ENCODE assay signal across 30 mouse cellular contexts in genomic region chr5:114865279-114865678, GRCm38 (mm10). TPM values are rescaled to one million over a fixed set of nuclear protein-coding genes. Genes with fewer than 3 reads are reported as not detected.
DNase-seq lines count a peak whose midpoint lies in the region; TF ChIP-seq lines count a peak whose summit lies in the region.
"Had no signal": no experiment of that assay in that cellular context is flagged by ENCODE, and none has a peak within 500 bp of the region (broad histone marks: within the 10 kb centered on the region; RNA-seq: fewer than 3 reads in every experiment).

No protein-coding gene starts in this region.

- TF ChIP-seq RAD21 in CH12.LX (IDR thresholded peaks at IDR 0.05; ENCODE audit: low read depth, low read length) = no peak

- H3K4me2 ChIP-seq in CH12.LX (ENCODE audit: insufficient read depth, low read depth, poor library complexity, severe bottlenecking) = no peak overlapping the region
- H3K4me2 ChIP-seq: embryonic facial prominence, embryonic 13.5 days; embryonic facial prominence, embryonic 15.5 days; forebrain, embryonic 13.5 days; forebrain, embryonic 15.5 days had no signal

- WGBS in spleen, adult 2 months = 89% methylated on average over 12 of the region's 12 CpGs
- 85% methylated on average over 12 of the region's 12 CpGs for WGBS in bone marrow, adult 2 months

- no peak overlapping the region for H3K4me3 ChIP-seq in spleen, adult 2 months (ENCODE audit: extremely low read depth, insufficient read depth, insufficient read length)
- peak overlapping the region in 1 of 3 experiments; percentile 2 for H3K4me3 ChIP-seq in CH12.LX (replicated peaks in 1 of 3; ENCODE audit: low read depth in 2 of 3, low read length in 2 of 3, poor library complexity in 1 of 3)
- no peak overlapping the region for H3K4me3 ChIP-seq in bone marrow, adult 2 months (replicated peaks; ENCODE audit: control insufficient read depth, low read depth, low read length)
- H3K4me3 ChIP-seq: embryonic facial prominence, embryonic 13.5 days; embryonic facial prominence, embryonic 15.5 days; erythroblast, embryonic 14.5 days; forebrain, embryonic 13.5 days; forebrain, embryonic 15.5 days had no signal

- dilution Hi-C loops in CH12.LX (cut with MboI; ENCODE audit: extremely low pct_ligation_motif_present, extremely low pct_unique_long_range_greater_than_20kb, low sequenced_read_pairs) = no loop called here

- H3K9ac ChIP-seq in CH12.LX (ENCODE audit: insufficient read depth, low read depth) = no peak overlapping the region
- H3K9ac ChIP-seq: embryonic facial prominence, embryonic 13.5 days; embryonic facial prominence, embryonic 15.5 days; forebrain, embryonic 13.5 days; forebrain, embryonic 15.5 days; forebrain, postnatal 0 days had no signal

- TF ChIP-seq CTCF in spleen, adult 2 months (IDR thresholded peaks at IDR 0.05; ENCODE audit: extremely low read depth, insufficient read depth, insufficient read length, insufficient replicate concordance) = no peak
- TF ChIP-seq CTCF in CH12.LX (conservative IDR thresholded peaks at IDR 0.05 in 1 of 2, IDR thresholded peaks at IDR 0.05 in 1 of 2; ENCODE audit: low read depth in 2 of 2, low read length in 2 of 2) = no peak
- TF ChIP-seq CTCF in bone marrow, adult 2 months (IDR thresholded peaks at IDR 0.05; ENCODE audit: control insufficient read depth, insufficient read depth, low read length) = no peak

- in situ Hi-C loops in CH12.LX (cut with MboI; ENCODE audit: low pct_ligation_motif_present, low pct_unique_long_range_greater_than_20kb, low sequenced_read_pairs) = no loop called here

- TF ChIP-seq POLR2A in spleen, adult 2 months (IDR thresholded peaks at IDR 0.05; ENCODE audit: low read depth, low read length) = no peak
- no peak for TF ChIP-seq POLR2A in CH12.LX (IDR thresholded peaks at IDR 0.05; ENCODE audit: low read depth, low read length)
- TF ChIP-seq POLR2A in bone marrow, adult 2 months (IDR thresholded peaks at IDR 0.05; ENCODE audit: borderline replicate concordance, control insufficient read depth, low read depth, low read length) = no peak

- H3K27me3 ChIP-seq in spleen, adult 2 months (ENCODE audit: control insufficient read depth, insufficient read depth, low read length) = no peaks in the 10 kb centered on the region
- peaks cover under 1% of the 10 kb centered on the region for H3K27me3 ChIP-seq in CH12.LX (replicated peaks)
- H3K27me3 ChIP-seq: embryonic facial prominence, embryonic 13.5 days; embryonic facial prominence, embryonic 15.5 days; forebrain, embryonic 13.5 days; forebrain, embryonic 15.5 days had no signal

- no peak for TF ChIP-seq EP300 in CH12.LX (IDR thresholded peaks at IDR 0.05; ENCODE audit: low read length)

- H3K36me3 ChIP-seq in spleen, adult 2 months (ENCODE audit: control insufficient read depth, insufficient read depth, low read length) = no peaks in the 10 kb centered on the region
- no peaks in the 10 kb centered on the region for H3K36me3 ChIP-seq in CH12.LX (replicated peaks in 1 of 2; ENCODE audit: control insufficient read depth in 1 of 2, insufficient read depth in 1 of 2, low read length in 1 of 2)
- H3K36me3 ChIP-seq: embryonic facial prominence, embryonic 13.5 days; embryonic facial prominence, embryonic 15.5 days; forebrain, embryonic 15.5 days had no signal

- peak overlapping the region; percentile 58 for H3K27ac ChIP-seq in spleen, adult 2 months (ENCODE audit: insufficient read depth, low read length)
- 0 out of 2 replicates have a peak overlapping the region, but pooled peaks have one; percentile 8 for H3K27ac ChIP-seq in CH12.LX (ENCODE audit: insufficient read depth, low read depth)
- H3K27ac ChIP-seq in bone marrow, adult 2 months (ENCODE audit: control insufficient read depth, insufficient read depth, low read depth, low read length, poor library complexity) = peak overlapping the region; percentile 12; the same call in 1 of the 2 replicates
- H3K27ac ChIP-seq: embryonic facial prominence, embryonic 13.5 days; embryonic facial prominence, embryonic 15.5 days; forebrain, embryonic 13.5 days; forebrain, embryonic 15.5 days had no signal

- H3K4me1 ChIP-seq in spleen, adult 2 months (ENCODE audit: control insufficient read depth, insufficient read depth, insufficient read length) = peaks cover 5% of the 10 kb centered on the region; the same call in 1 of the 2 replicates
- peaks cover 9 to 35% of the 10 kb centered on the region in 2 experiments for H3K4me1 ChIP-seq in CH12.LX (ENCODE audit: control insufficient read depth in 1 of 2, insufficient read depth in 2 of 2)
- H3K4me1 ChIP-seq in bone marrow, adult 2 months (ENCODE audit: control insufficient read depth, insufficient read depth, low read length) = no peaks in the 10 kb centered on the region; the same call in 1 of the 2 replicates
- H3K4me1 ChIP-seq: embryonic facial prominence, embryonic 13.5 days; embryonic facial prominence, embryonic 15.5 days; forebrain, embryonic 13.5 days; forebrain, embryonic 15.5 days had no signal

- no peaks in the 10 kb centered on the region for H3K79me2 ChIP-seq in CH12.LX (replicated peaks; ENCODE audit: control insufficient read depth, extremely low read depth, insufficient read depth, poor library complexity, severe bottlenecking)

- H3K9me3 ChIP-seq in CH12.LX (replicated peaks; ENCODE audit: low read length) = peaks cover 31% of the 10 kb centered on the region

- no peak for DNase-seq in spleen, adult 2 months (ENCODE audit: low read depth in 1 of 2, low spot score in 2 of 2)
- no peak for DNase-seq in spleen, postnatal 36 days (ENCODE audit: low spot score in 2 of 2)
- DNase-seq in CH12.LX (ENCODE audit: extremely low read depth) = peak; percentile 17
- no peak for DNase-seq in right cerebral cortex, postnatal 4 days
- DNase-seq: adrenal gland, adult 8-10 months; adrenal gland, postnatal 14 days; adrenal gland, postnatal 36 days; cerebellum, adult 11 months; cerebellum, adult 18-20 months; cerebellum, adult 8-10 months; cerebellum, adult 9-11 months; cerebellum, postnatal 14 days; cerebellum, postnatal 36 days; embryo, embryonic 11 days; forebrain, postnatal 0 days had no signal

TF ChIP-seq in CH12.LX, 34 proteins besides CTCF, POLR2A, EP300 and RAD21:
- TF ChIP-seq JUN (IDR thresholded peaks at IDR 0.05; ENCODE audit: insufficient read depth, low read depth, low read length) (no peak), SMC3 (IDR thresholded peaks at IDR 0.05; ENCODE audit: low read depth, low read length) (no peak), ZKSCAN1 (IDR thresholded peaks at IDR 0.05; ENCODE audit: borderline replicate concordance, low read depth, low read length) (no peak), TCF12 (IDR thresholded peaks at IDR 0.05; ENCODE audit: low read depth, low read length) (no peak), ZNF384 (IDR thresholded peaks at IDR 0.05; ENCODE audit: low read depth, low read length) (no peak)

RNA-seq across cellular contexts. Expression of gene Gm9936, which starts 6.8 kb away (rescaled TPM):
- not detected in 2 replicates for polyA plus RNA-seq in spleen, adult 2 months (2012; rRNA removed)
- 0.04 TPM in 1 of 2 replicates, not detected in the other for total RNA-seq in CH12.LX (2012; rRNA removed)
- total RNA-seq in CH12.LX (2014; rRNA removed) = 0.15 and 0.26 TPM in 2 replicates
- 0.11 TPM in 1 of 2 replicates, not detected in the other for polyA plus RNA-seq in CH12.LX (2012; ENCODE audit: insufficient read length, low read depth)
- polyA plus RNA-seq in bone marrow, adult 2 months (2011; ENCODE audit: insufficient read depth, insufficient read length, low replicate concordance, missing spikeins) = not detected in 2 replicates
- total RNA-seq: adrenal gland, adult 18-20 months; adrenal gland, adult 8-10 months; adrenal gland, postnatal 14 days; adrenal gland, postnatal 36 days; common myeloid progenitor, adult 5-6 weeks; ES-E14; MEL had no signal
- polyA plus RNA-seq: activated CD4-positive, CD25-positive, alpha-beta regulatory T cell, adult 4 months; CD4-positive, CD25-positive, alpha-beta regulatory T cell, adult 4 months; erythroblast, embryonic 14.5 days had no signal

RNA-seq across cellular contexts. Expression of gene 4930519G04Rik, which starts 11.8 kb away (rescaled TPM):
- polyA plus RNA-seq in spleen, adult 2 months (2012; rRNA removed) = 0.05 TPM in 1 of 2 replicates, not detected in the other
- total RNA-seq in CH12.LX (2012; rRNA removed) (not detected in 2 replicates), CH12.LX (2014; rRNA removed) (not detected in 2 replicates)
- polyA plus RNA-seq in CH12.LX (2012; ENCODE audit: insufficient read length, low read depth) = not detected in 2 replicates
- not detected in 2 replicates for polyA plus RNA-seq in bone marrow, adult 2 months (2011; ENCODE audit: insufficient read depth, insufficient read length, low replicate concordance, missing spikeins)
- total RNA-seq: adrenal gland, adult 18-20 months; adrenal gland, adult 8-10 months; adrenal gland, postnatal 14 days; adrenal gland, postnatal 36 days; common myeloid progenitor, adult 5-6 weeks; ES-E14; forebrain, postnatal 0 days; MEL had no signal
- polyA plus RNA-seq: activated CD4-positive, CD25-positive, alpha-beta regulatory T cell, adult 4 months; brain, embryonic 14.5 days; CD4-positive, CD25-positive, alpha-beta regulatory T cell, adult 4 months; embryonic facial prominence, embryonic 11.5 days; embryonic facial prominence, embryonic 15.5 days; forebrain, embryonic 11.5 days; forebrain, embryonic 13.5 days; forebrain, embryonic 15.5 days; forebrain, postnatal 0 days had no signal

RNA-seq across cellular contexts. Expression of gene Oasl2, which starts 31.5 kb away (rescaled TPM):
- 5.6 and 5.8 TPM in 2 replicates for polyA plus RNA-seq in spleen, adult 2 months (2012; rRNA removed)
- total RNA-seq in CH12.LX (2012; rRNA removed) (not detected in 2 replicates), CH12.LX (2014; rRNA removed) (not detected in 2 replicates)
- 0.31 and 0.38 TPM in 2 replicates for polyA plus RNA-seq in CH12.LX (2012; ENCODE audit: insufficient read length, low read depth)
- polyA plus RNA-seq in bone marrow, adult 2 months (2011; ENCODE audit: insufficient read depth, insufficient read length, low replicate concordance, missing spikeins) = 37.0 and 44.3 TPM in 2 replicates

RNA-seq across cellular contexts. Expression of gene 1500011B03Rik, which starts 42.0 kb away (rescaled TPM):
- polyA plus RNA-seq in spleen, adult 2 months (2012; rRNA removed) = 24.1 and 38.5 TPM in 2 replicates
- 15.5 and 17.5 TPM in 2 replicates for total RNA-seq in CH12.LX (2012; rRNA removed)
- total RNA-seq in CH12.LX (2014; rRNA removed) = 39.1 and 39.7 TPM in 2 replicates
- 31.4 and 35.5 TPM in 2 replicates for polyA plus RNA-seq in CH12.LX (2012; ENCODE audit: insufficient read length, low read depth)
- polyA plus RNA-seq in bone marrow, adult 2 months (2011; ENCODE audit: insufficient read depth, insufficient read length, low replicate concordance, missing spikeins) = 16.9 and 25.3 TPM in 2 replicates

RNA-seq across cellular contexts. Expression of gene Oasl1, which starts 57.8 kb away (rescaled TPM):
- polyA plus RNA-seq in spleen, adult 2 months (2012; rRNA removed) = 10.1 and 12.6 TPM in 2 replicates
- total RNA-seq in CH12.LX (2012; rRNA removed) (not detected in 2 replicates), CH12.LX (2014; rRNA removed) (not detected in 2 replicates)
- polyA plus RNA-seq in CH12.LX (2012; ENCODE audit: insufficient read length, low read depth) = 0.37 and 0.46 TPM in 2 replicates
- 8.7 and 13.5 TPM in 2 replicates for polyA plus RNA-seq in bone marrow, adult 2 months (2011; ENCODE audit: insufficient read depth, insufficient read length, low replicate concordance, missing spikeins)
- polyA plus RNA-seq: erythroblast, embryonic 14.5 days had no signal

Comparison
In these comparisons a context has a peak if more than half of its experiments do, and no peak if none do; other contexts are left out.
1. H3K27ac ChIP-seq: peak in every context shown above with its lines; median percentile 58 in spleen, adult 2 months; 12 in bone marrow, adult 2 months; 8 in CH12.LX.